In genomic region chr13:24565230-24565949, GRCm38 (mm10) we compare ENCODE assay signal across 8 mouse cellular contexts. TPM values are rescaled to one million over a fixed set of nuclear protein-coding genes. Genes with fewer than 3 reads are reported as not detected.
DNase-seq lines count a peak whose midpoint lies in the region; ATAC-seq and TF ChIP-seq lines count a peak whose summit lies in the region.

No protein-coding gene starts in this region.

- TF ChIP-seq POLR2A in thymus, adult 2 months (IDR thresholded peaks at IDR 0.05; ENCODE audit: control insufficient read depth, extremely low read depth, insufficient read depth, low read length, poor library complexity) = no peak

- H3K27ac ChIP-seq in liver, embryonic 11.5 days (ENCODE audit: low read depth, low read length) = peak overlapping the region; percentile 60
- H3K27ac ChIP-seq in forebrain, postnatal 0 days (ENCODE audit: low read depth, low read length) = no peak overlapping the region
- H3K27ac ChIP-seq in intestine, embryonic 16.5 days (ENCODE audit: low read length) = peak overlapping the region; percentile 82
- no peak overlapping the region for H3K27ac ChIP-seq in thymus, adult 2 months (ENCODE audit: control insufficient read depth, insufficient read depth, low read length)

- H3K4me1 ChIP-seq in liver, embryonic 11.5 days (replicated peaks; ENCODE audit: control insufficient read depth, insufficient read depth, low read length) = peaks cover 14% of the 10 kb centered on the region
- H3K4me1 ChIP-seq in forebrain, postnatal 0 days (ENCODE audit: insufficient read depth) = no peaks in the 10 kb centered on the region
- H3K4me1 ChIP-seq in intestine, embryonic 16.5 days (ENCODE audit: control insufficient read depth, insufficient read depth, low read length) = peaks cover 13% of the 10 kb centered on the region
- H3K4me1 ChIP-seq in thymus, adult 2 months (replicated peaks; ENCODE audit: control insufficient read depth, insufficient read depth, low read length) = peaks cover 6% of the 10 kb centered on the region

- peak; percentile 36 for DNase-seq in liver, embryonic 11.5 days (ENCODE audit: low spot score)
- no peak for DNase-seq in liver
- DNase-seq in forebrain, postnatal 0 days = no peak
- peak; percentile 24 for DNase-seq in lung, postnatal 14 days
- no peak for DNase-seq in layer of hippocampus, adult 11-12 months (ENCODE audit: low spot score)
- no peak for DNase-seq in thymus, adult 2 months
- no peak for DNase-seq in urinary bladder, adult 18-20 months (ENCODE audit: low spot score in 2 of 2)

- TF ChIP-seq CTCF in forebrain, postnatal 0 days (IDR thresholded peaks at IDR 0.05; ENCODE audit: low read depth) = no peak
- no peak for TF ChIP-seq CTCF in thymus, adult 2 months (IDR thresholded peaks at IDR 0.05; ENCODE audit: borderline replicate concordance, control insufficient read depth, extremely low read depth, insufficient read depth, low read length, poor library complexity)

- H3K36me3 ChIP-seq in liver, embryonic 11.5 days (ENCODE audit: control insufficient read depth, insufficient read depth, low read length) = no peaks in the 10 kb centered on the region
- no peaks in the 10 kb centered on the region for H3K36me3 ChIP-seq in forebrain, postnatal 0 days (ENCODE audit: insufficient read depth)
- no peaks in the 10 kb centered on the region for H3K36me3 ChIP-seq in intestine, embryonic 16.5 days (ENCODE audit: control insufficient read depth, insufficient read depth, low read length)
- no peaks in the 10 kb centered on the region for H3K36me3 ChIP-seq in thymus, adult 2 months (ENCODE audit: control insufficient read depth, insufficient read depth, low read length)

- ATAC-seq in liver, embryonic 11.5 days (replicated peaks; ENCODE audit: low FRiP score) = peak; percentile 49
- peak; percentile 29; the same call in 1 of the 2 replicates for ATAC-seq in forebrain, postnatal 0 days
- peak; percentile 86 for ATAC-seq in intestine, embryonic 16.5 days

- H3K27me3 ChIP-seq in liver, embryonic 11.5 days (replicated peaks; ENCODE audit: control insufficient read depth, insufficient read depth, low read length) = no peaks in the 10 kb centered on the region
- no peaks in the 10 kb centered on the region for H3K27me3 ChIP-seq in forebrain, postnatal 0 days (ENCODE audit: insufficient read depth, low read length)
- H3K27me3 ChIP-seq in intestine, embryonic 16.5 days (replicated peaks; ENCODE audit: control insufficient read depth, insufficient read depth, low read length) = no peaks in the 10 kb centered on the region
- no peaks in the 10 kb centered on the region for H3K27me3 ChIP-seq in thymus, adult 2 months (ENCODE audit: control insufficient read depth, insufficient read depth, low read length)

- WGBS in liver, embryonic 11.5 days = 39% methylated on average over 8 of the region's 8 CpGs
- WGBS in forebrain, postnatal 0 days = 33% methylated on average over 8 of the region's 8 CpGs
- 17% methylated on average over 8 of the region's 8 CpGs for WGBS in intestine, embryonic 16.5 days
- 90% methylated on average over 8 of the region's 8 CpGs for WGBS in thymus, adult 2 months

- H3K9ac ChIP-seq in liver, embryonic 11.5 days (ENCODE audit: low read depth, low read length) = no peak overlapping the region
- H3K9ac ChIP-seq in forebrain, postnatal 0 days = no peak overlapping the region
- no peak overlapping the region for H3K9ac ChIP-seq in intestine, embryonic 16.5 days (ENCODE audit: low read depth, low read length)

- no peak overlapping the region; the same call in 1 of the 2 replicates for H3K4me2 ChIP-seq in liver, embryonic 11.5 days
- no peak overlapping the region for H3K4me2 ChIP-seq in forebrain, postnatal 0 days (ENCODE audit: low read depth)
- peak overlapping the region; percentile 3; the same call in 1 of the 2 replicates for H3K4me2 ChIP-seq in intestine, embryonic 16.5 days (ENCODE audit: low read depth, low read length)

- H3K4me3 ChIP-seq in liver, embryonic 11.5 days (ENCODE audit: low read depth, low read length) = no peak overlapping the region
- no peak overlapping the region for H3K4me3 ChIP-seq in forebrain, postnatal 0 days (ENCODE audit: low read depth, low read length)
- H3K4me3 ChIP-seq in intestine, embryonic 16.5 days (ENCODE audit: low read length) = no peak overlapping the region
- no peak overlapping the region for H3K4me3 ChIP-seq in thymus, adult 2 months (ENCODE audit: control insufficient read depth, insufficient read depth, low read length)

- H3K9me3 ChIP-seq in liver, embryonic 11.5 days (ENCODE audit: control insufficient read depth, low read length) = no peaks in the 10 kb centered on the region
- H3K9me3 ChIP-seq in forebrain, postnatal 0 days (ENCODE audit: low read length) = no peaks in the 10 kb centered on the region
- no peaks in the 10 kb centered on the region for H3K9me3 ChIP-seq in intestine, embryonic 16.5 days (ENCODE audit: control insufficient read depth, low read length)

RNA-seq across cellular contexts. Expression of gene Ripor2, which starts 16.6 kb away (rescaled TPM):
- 9.4 and 11.4 TPM in 2 replicates for polyA plus RNA-seq in liver, embryonic 11.5 days (2014; fragmentation: Nextera tagmentation; extraction: Ambion mirVana)
- total RNA-seq in forebrain, postnatal 0 days (2014; rRNA removed) = 51.5 and 53.2 TPM in 2 replicates
- 13.8 and 21.3 TPM in 2 replicates for polyA plus RNA-seq in forebrain, postnatal 0 days (2015; fragmentation: Nextera tagmentation; extraction: Ambion mirVana)
- 1.5 and 1.7 TPM in 2 replicates for polyA plus RNA-seq in intestine, embryonic 16.5 days (2015; fragmentation: Nextera tagmentation; extraction: Ambion mirVana)
- 34.3 and 36.5 TPM in 2 replicates for polyA plus RNA-seq in thymus, adult 2 months (2012; rRNA removed)

Comparison
In these comparisons a context has a peak if more than half of its experiments do, and no peak if none do; other contexts are left out.
1. DNase-seq: peak in liver, embryonic 11.5 days (single experiment) and lung, postnatal 14 days (single experiment); none in liver (single experiment), forebrain, postnatal 0 days (single experiment), layer of hippocampus, adult 11-12 months (single experiment), thymus, adult 2 months (single experiment) and urinary bladder, adult 18-20 months (0 of 2).
2. ATAC-seq: peak in every context shown above with its lines; median percentile 86 in intestine, embryonic 16.5 days; 49 in liver, embryonic 11.5 days; 29 in forebrain, postnatal 0 days.
3. H3K27ac ChIP-seq: peak in liver, embryonic 11.5 days (single experiment) and intestine, embryonic 16.5 days (single experiment); none in forebrain, postnatal 0 days (single experiment) and thymus, adult 2 months (single experiment).